Mouse (Mus musculus): ENCODE data around the gene Habp4. TPM values are rescaled to one million over a fixed set of nuclear protein-coding genes. Genes with fewer than 3 reads are reported as not detected.

Habp4 gene
- total RNA-seq, 4 experiments from 2014 or later, result 48.4 to 58.8 (median 54.9) TPM

- no peak for DNase-seq (ENCODE audit: low spot score)
These were observed 16.4 kb downstream of the Habp4 start for GRCm38 (mm10) chr13:64178000-64178399.

- no peak for DNase-seq (ENCODE audit: low spot score)
These were observed 17.4 kb downstream of the Habp4 start for GRCm38 (mm10) chr13:64178746-64179652.

DNA sequence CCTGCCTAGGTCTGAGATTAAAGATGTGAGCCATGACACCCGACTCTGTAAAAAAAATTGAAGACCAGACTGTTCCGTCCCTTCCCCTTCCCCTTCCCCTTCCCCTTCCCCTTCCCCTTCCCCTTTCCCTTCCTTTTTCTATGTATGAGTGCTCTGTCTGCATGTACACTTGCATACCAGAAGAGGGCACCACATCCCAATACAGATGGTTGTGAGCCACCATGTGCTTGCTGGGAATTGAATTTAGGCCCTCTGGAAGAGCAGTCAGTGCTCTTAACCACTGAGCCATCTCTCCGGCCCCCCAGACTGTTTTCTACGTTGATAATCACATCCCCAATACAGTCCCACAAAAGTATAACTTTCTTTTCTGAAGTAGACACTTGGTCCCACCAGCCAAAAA lies 18.7 kb downstream of the Habp4 start:
- no peak for DNase-seq (ENCODE audit: low spot score)

GRCm38 (mm10) chr13:64180888-64181287 lies 19.3 kb downstream of the Habp4 start:
- peak; percentile 34 for DNase-seq (ENCODE audit: low spot score)

DNA sequence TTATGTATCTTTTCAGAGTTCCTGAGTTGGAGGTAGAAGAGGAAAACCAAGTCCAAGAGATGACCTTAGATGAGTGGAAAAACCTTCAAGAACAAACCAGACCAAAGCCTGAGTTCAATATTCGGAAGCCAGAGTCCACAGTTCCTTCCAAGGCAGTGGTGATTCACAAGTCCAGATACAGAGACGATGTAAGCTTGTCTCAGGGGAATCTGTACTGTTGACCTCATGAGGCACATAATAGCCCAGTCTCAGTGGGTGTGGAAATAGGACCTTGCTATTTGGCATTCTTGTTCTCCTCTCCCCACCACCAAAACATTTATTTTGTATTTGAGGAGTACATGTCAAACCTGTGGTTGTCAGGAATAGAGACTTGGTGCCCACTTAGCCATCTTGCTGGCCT lies 20.5 kb downstream of the Habp4 start:
- DNase-seq (ENCODE audit: low spot score), result no peak

- no peak for DNase-seq (ENCODE audit: low spot score)
These were observed 22.0 kb downstream of the Habp4 start for GRCm38 (mm10) chr13:64183583-64183982.

- no peak for DNase-seq (ENCODE audit: low spot score)
These were observed 22.7 kb downstream of the Habp4 start for GRCm38 (mm10) chr13:64184361-64184760.

GRCm38 (mm10) chr13:64185176-64185575 lies 23.6 kb downstream of the Habp4 start:
- DNase-seq (ENCODE audit: low spot score), result no peak

DNA sequence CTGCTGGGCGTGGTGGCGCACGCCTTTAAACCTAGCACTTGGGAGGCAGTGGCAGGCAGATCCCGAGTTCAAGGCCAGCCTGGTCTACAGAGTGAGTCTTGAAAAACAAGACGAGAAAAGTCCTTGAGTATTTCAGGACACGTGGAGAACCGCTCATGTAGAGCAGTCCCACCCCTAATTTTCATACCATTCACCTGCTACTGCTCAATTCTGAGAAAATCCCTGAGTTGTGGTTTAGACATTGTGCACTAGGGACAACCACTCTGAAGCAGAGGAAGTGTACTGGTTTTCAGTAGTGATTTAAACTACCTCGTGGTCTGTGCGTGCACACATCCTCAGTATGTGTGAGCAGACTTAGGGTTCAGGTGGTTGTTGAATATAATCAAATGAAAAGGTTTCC lies 24.0 kb downstream of the Habp4 start:
- DNase-seq (ENCODE audit: low spot score), result no peak

DNA sequence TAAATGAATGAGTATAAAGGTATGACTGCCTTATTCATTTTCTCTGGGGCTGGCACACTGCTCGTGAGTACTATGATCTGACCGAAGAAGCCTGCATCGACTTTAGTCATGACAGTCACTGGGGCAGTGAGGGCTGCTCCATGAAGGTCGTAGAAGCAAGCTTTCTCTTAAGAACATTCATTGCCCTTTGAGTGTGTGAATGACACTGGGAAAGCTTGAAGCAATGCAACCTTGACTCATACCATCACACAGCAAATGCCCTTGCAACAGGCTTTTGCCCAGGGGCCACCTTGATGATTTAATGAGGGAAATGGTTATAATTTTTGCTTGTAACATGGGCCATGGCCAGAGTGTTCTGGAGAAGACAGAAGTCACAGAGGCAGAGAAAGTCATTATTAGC lies 24.9 kb downstream of the Habp4 start:
- DNase-seq (ENCODE audit: low spot score), result no peak

DNA sequence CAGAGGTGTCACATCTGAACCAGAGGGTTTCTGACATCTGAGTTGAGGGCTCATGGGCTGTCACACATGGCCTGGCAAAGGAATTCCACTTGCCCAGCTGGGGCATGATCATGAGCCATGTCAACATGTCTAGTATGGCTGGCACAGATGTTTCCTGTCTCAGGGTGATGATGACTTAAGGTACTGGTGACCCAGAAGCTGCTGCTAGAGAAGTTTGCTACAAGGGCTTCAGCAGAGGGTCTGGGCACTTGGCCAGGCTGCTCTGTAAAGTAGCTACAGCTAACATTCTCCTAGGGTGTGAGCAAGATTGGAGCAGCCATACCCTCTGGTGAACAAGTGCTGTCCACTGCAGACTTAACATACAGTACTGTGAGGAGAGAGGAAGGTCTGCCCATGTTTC lies 25.4 kb downstream of the Habp4 start:
- no peak for DNase-seq (ENCODE audit: low spot score)

DNA sequence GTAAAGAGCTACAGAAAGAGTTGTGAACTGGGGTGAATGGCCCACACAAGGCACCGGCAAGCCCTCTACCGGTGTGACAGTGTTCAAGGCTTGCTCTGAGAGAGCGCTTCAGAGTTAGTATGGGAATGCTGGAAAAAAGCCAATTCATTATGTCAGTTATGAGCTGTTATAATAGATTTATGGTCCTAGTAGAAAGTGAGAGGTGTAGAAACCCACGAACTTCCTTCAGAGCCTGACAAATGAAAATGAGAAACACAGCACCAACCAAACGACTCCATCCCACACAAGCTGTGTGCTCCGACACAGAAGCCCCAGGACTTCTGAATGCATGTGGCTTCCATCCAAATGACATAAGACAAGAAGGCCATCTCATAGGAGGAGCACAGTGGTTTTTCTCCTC lies 36.3 kb downstream of the Habp4 start:
- DNase-seq (ENCODE audit: low spot score), result no peak

DNA sequence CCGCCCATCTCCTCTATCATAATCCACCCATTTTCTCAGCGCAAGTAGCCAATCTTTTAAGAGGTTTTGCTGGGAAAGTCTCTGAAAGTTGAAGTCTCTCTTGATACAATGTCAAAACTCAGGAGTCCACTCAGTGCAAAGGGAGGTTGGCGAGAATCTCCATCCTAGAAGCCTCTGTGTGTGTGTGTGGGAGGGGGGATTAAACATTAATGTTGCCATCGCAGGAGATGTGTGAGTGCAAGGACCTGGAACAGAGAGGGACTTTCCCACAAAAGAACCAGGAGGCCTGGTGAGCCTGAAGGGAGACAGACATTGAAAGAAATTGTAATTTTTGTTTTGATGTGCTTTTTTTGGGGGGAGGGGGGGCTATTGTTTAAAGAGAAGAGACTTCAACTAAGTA lies 36.7 kb downstream of the Habp4 start:
- DNase-seq (ENCODE audit: low spot score), result no peak

DNA sequence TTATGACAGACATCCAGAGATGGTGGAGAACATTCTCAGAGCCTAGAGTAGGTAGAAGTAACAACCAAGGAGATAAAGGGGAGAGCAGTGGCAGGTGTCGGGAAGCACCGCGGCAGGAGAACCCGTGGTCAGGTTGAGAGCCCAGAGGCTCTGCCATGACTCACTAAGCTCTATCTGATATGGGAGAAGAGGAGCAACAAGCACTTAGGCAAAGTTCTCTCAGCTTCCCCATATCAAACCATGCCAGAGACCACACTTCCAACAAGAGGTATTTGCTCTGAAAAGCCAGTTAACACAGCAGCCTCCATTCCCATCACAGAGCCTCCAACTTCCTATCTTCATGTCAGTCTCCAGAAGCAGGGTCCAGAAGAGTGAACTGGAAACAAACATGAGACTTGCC lies 39.3 kb downstream of the Habp4 start:
- no peak for DNase-seq (ENCODE audit: low spot score)

- no peak for DNase-seq (ENCODE audit: low spot score)
These were observed 43.1 kb downstream of the Habp4 start for GRCm38 (mm10) chr13:64204726-64205125.

DNA sequence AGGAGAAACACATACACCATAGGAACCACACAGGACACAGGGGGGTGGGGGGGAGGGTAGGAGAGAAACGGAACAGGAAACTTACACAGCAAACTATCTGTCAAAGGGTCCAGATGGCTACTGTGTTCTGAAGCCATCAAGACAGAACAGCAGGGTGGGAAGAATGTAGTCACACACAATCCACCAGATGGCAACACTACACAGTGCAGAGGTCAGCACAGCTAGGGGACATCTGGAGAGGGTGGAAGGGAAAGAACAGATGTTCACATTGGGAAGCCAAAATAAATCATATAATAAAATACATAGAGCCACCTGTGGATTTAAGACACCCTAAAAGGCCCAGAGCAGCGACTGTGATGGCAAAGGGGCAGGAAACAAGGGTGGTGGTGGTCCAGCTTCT lies 43.6 kb downstream of the Habp4 start:
- DNase-seq (ENCODE audit: low spot score), result no peak

DNA sequence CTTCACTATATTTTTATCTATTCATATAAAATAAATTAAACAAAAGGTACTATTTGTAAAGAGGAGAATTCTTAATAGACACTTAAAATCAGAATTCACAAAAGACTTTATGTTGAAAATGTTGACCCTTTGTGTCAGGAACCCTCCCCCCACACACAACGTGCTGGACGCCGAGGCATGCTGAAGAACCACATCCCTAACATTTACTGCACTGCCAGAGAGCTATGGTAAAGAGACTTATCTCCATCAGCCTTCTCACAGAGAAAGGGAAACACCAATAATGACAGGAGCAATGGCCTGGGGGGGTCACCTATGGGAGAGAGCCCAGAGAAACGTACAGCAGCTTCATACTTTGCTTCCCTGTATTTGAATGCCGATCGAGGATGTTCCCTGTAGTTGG lies 46.5 kb downstream of the Habp4 start:
- no peak for DNase-seq (ENCODE audit: low spot score)

DNA sequence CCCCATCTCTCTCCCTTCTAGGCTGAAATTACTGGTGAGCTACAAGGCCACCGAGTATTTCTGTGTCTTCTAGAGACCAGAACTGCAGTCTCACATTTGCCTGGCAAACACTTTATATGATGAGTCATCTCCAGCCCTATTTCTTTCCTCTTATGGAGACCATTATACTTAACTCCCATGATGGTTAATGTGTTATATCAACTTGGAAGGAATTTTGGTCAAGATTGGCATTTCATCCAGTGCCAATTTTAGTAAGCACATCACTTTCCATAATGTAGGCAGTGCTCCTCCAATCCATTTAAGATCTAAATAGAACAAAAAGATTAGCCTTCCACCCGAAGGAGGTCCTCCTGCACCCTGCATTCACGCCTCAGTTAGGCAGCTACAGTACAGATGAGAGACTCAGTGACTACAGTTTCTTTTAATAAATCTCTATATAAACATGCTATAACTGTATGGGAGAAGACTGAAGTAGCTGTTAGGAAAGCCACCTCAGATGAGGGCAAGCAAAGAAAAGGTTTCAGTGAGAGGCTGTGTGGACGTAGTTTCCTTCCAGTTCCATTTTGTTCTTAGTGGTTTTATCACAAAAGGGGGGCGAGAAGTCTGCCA lies 50.5 kb downstream of the Habp4 start:
- DNase-seq (ENCODE audit: low spot score), result no peak

DNA sequence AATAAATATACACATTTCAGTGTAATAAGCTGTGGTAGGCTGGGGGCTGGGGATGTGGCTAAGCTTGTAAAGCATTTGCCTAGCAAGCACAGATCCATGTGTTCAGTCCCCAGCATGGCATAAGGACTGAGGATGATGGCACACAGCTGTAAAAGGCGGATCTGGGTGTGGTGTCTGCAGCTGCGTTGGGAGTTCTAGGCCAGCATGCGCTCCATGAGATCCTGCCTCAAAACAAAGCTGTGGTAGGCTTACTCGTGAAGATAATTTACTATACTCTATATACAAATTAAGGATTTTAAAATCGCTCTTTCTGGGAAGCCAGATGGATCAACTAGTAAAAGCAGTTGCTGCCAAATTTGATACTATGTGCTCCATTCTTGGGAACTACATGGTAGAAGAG lies 53.3 kb downstream of the Habp4 start:
- DNase-seq (ENCODE audit: low spot score), result no peak

DNA sequence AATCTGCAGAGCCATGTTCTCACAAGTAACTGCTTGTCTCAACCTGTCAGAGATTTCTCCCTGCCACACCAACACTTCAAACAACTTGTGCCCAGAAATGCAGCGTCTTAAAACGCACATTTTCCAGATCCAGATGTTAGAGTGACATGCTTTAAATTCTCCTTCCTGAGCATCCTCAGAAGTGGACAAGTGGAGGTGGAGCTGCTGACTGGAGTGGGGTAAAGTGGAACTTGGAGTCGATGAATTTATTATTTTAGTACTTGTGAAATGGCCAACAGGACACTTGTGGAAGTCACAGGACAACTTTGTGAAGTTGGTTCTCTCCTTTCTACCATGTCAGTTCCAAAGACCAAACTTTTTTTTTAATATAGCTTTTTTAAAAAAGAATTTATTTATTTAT lies 64.1 kb downstream of the Habp4 start:
- DNase-seq (ENCODE audit: low spot score), result no peak

DNA sequence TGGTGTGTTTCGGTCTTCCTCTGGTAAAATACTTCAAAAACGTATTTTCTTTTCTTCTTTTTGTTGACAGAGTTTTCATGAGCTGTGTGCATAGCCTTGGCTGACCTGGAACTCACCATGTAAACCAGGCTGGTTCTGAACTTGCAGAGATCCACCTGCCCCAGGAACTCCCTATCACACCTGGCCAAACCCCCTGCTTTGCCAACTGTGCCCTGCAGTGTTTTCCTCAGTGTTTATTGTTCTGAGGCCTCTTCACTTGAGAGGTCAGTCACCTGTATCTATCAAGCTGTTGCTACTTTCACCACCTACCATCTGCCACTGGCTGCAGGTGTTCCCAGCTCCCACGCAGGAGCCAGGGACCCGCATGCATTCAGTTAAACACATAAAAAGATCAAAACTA lies 65.1 kb downstream of the Habp4 start:
- DNase-seq (ENCODE audit: low spot score), result no peak

DNA sequence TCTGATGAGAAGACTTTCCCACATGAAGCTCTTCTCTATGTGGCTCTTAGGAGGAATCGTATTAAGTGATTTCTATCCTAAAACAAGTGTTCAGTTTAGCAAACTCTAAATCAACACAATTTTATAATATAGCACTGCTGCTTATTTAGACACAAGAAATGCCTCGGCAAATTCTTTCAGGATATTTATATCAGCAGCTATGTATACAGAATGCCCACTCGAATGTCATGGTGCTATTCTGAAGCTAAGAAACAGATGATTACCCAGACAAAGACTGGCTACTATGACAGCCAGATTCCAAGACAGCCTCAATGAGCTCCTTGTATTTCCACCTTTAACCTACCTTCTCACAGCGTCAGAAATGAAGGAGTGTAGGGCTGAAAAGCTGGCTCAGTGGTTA lies 71.5 kb downstream of the Habp4 start:
- DNase-seq (ENCODE audit: low spot score), result no peak

GRCm38 (mm10) chr13:64235062-64235715 lies 73.6 kb downstream of the Habp4 start:
- DNase-seq (ENCODE audit: low spot score), result no peak
